Mouse (Mus musculus) heart, postnatal 25 days (tissue): ENCODE results near the gene Scn10a. TPM values are rescaled to one million over a fixed set of nuclear protein-coding genes. Genes with fewer than 3 reads are reported as not detected.

ENCODE experiments used
- DNase-seq: peaks from one replicate; pipeline ENCODE4 v3.0.0; 2022; ENCODE audit warnings: low spot score
- intact Hi-C: fragments of 180-260 bp; cut with DNase I; formaldehyde crosslinking; loops from one replicate; pipeline ENCODE4 v1.15.1; 2025
- total RNA-seq, 2 experiments: library from RNA; stranded (reverse); gene quantifications; 2 replicates each; pipeline ENCODE4 v1.2.3; 2021

The Scn10a gene
- total RNA-seq, result under 1 TPM; 0.36 to 0.45 TPM

DNA sequence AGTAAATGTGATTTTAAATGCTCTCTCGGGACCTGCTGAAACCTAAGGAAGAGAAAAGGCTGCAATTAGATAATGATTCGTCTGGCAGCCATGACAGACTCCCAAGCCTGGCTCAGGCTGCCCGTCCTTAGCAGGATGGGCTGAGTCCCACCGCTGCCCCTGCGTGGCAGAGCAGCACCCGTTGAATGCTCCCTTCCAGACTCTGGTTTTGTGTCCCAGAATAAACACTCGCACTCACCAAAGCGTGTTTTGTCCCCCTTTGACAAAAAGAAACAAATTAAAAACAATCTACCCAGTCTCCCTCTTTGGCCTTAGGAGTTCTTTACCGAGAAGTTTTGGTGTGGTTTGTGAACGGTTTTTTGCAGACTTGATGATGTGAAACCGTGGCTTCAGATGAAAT lies at the start of gene Scn10a:
Gene Scn10a, minus strand, starts transcription at position 101 of the 400 bp plus-strand sequence.
- no peak for DNase-seq
- intact Hi-C loops, result no loop called here

GRCm38 (mm10) chr9:119768585-119768984 lies 49.5 kb upstream of the Scn10a start:
- intact Hi-C loops, result no loop called here
- no peak for DNase-seq

DNA sequence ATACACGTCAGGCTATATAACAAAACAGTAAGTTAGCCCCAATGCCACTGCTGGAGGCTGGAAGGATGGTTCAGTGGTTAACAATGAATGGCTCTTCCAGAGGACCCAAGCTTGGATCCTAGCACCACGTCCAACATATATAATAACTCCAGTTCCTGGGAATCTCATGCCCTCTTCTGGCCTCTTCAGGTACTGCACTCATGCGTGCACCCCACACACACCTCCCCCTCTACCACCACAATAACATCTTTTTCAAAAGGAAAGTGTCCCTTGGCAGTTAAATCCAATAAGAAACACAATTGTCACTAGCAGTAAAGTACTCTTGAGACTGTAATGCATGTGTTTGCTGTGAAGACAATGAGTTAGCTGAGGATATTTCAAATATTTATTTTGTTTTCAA lies 41.1 kb upstream of the Scn10a start:
- DNase-seq, result no peak

GRCm38 (mm10) chr9:119759457-119759856 lies 40.3 kb upstream of the Scn10a start:
- no peak for DNase-seq
- intact Hi-C loops, result no loop called here

More for the DNA sequence above, 41.1 kb upstream of the Scn10a start:
- intact Hi-C loops, result no loop called here

GRCm38 (mm10) chr9:119751507-119751906 lies 32.4 kb upstream of the Scn10a start:
- intact Hi-C loops, result loop anchor here (2.0 to 5.0 kb wide), 3 partner anchors 89 to 291 kb away; no protein-coding TSS in a partner anchor
- no peak for DNase-seq

GRCm38 (mm10) chr9:119749112-119749511 lies 30.0 kb upstream of the Scn10a start:
- no peak for DNase-seq
- intact Hi-C loops, result no loop called here

DNA sequence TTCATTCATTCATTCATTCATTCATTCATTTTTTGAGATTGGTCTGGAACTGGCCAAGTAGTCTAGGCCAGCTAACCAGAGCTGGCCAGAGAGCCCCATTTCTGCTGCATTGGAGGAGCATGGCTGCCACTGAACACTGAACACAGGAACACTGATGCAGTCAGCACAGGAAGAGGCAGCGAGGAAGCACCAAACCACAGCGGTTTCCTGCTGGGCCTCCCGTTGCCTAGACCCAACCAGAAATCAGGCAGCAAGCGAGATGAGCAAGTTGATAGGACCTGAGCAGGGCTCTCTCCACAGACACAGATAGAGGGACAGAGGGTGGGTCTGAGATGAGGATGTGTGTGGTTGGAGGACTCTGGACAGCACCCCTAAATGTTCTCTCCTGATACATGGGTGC lies 24.8 kb upstream of the Scn10a start:
- intact Hi-C loops, result no loop called here
- DNase-seq, result no peak

GRCm38 (mm10) chr9:119743312-119743711 lies 24.2 kb upstream of the Scn10a start:
- intact Hi-C loops, result no loop called here
- DNase-seq, result no peak

DNA sequence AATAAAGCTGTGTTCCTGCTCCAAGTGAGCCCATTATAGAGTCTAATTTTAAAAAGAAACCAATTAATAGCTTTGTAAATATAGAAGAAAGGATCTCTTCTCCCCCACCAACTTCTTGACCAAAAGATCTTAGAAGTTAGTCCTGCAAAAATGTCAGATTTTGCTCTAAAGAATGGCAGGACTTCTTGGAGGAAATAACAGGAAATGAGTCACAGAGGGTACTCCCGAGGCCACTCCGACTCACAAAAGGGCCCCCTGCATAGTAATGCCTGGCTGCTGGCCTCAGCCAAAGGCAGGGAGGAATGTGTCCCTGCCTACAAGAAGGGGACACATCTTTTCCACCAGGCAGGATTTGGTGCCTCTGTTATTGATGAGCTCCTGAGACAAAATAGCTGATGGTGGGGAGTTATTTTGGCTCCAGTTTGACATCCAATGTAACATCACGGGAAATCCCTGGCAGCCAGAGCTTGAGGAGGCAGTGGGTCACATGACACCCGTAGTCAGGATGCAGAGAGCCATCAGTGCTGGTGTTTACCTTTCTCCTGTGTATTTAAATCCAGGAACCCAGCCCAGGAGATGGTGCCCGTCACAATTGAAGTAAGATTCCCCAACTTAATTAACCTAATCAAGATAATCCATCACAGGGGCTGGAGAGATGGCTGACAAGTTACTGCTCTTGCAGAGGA lies 22.1 kb upstream of the Scn10a start:
- intact Hi-C loops, result no loop called here
- no peak for DNase-seq

GRCm38 (mm10) chr9:119728412-119729097 lies 9.4 kb upstream of the Scn10a start:
- no peak for DNase-seq
- intact Hi-C loops, result no loop called here

GRCm38 (mm10) chr9:119726990-119727389 lies 7.9 kb upstream of the Scn10a start:
- intact Hi-C loops, result no loop called here
- no peak for DNase-seq

GRCm38 (mm10) chr9:119725293-119725862 lies 6.3 kb upstream of the Scn10a start:
- intact Hi-C loops, result no loop called here

DNA sequence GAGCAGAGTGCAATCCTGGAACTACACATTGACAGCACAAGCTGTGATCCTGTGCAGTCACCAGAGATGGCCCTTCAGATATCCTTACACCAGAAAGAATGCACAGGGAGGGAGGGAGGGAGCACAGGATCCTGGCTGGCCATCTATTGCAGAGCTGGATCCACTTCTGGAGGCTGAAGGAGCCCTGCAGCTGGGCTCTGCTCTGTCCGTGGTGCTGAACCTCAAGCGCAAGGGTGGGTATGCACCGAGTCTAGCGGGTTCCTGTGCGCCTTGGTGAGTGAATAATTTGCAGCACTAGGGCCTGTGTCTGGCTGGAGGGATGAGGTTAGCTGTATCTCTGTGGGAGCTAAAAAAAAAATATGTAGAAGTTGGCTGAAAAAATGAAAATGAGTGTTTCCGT lies 12.4 kb downstream of the Scn10a start:
- intact Hi-C loops, result no loop called here
- no peak for DNase-seq

More at GRCm38 (mm10) chr9:119725293-119725862, 6.3 kb upstream of the Scn10a start:
- DNase-seq, result no peak

- intact Hi-C loops, result no loop called here
- no peak for DNase-seq
Observed at GRCm38 (mm10) chr9:119691505-119691904, 27.6 kb downstream of the Scn10a start.

GRCm38 (mm10) chr9:119691001-119691400 lies 28.1 kb downstream of the Scn10a start:
- intact Hi-C loops, result no loop called here
- DNase-seq, result no peak

DNA sequence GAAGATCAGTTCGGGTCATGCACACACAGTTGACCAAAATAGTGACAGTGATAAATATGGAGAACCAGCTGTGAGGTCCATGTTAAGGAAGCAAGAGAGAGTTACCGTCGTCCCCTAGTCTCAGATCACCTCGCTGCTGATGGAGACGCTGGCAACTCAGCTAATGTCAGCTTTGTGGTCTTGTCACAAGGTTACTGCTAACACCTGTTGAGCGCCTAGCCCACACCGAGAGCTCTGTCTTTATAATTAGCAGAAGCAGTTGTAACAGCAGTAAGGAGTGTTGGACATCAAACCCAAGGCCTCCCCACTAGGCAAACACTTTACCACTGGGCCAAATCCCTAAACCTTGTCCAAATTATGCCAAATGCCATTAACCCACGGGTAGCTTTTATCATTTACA lies 31.2 kb downstream of the Scn10a start:
- no peak for DNase-seq
- intact Hi-C loops, result no loop called here

GRCm38 (mm10) chr9:119686187-119686586 lies 32.9 kb downstream of the Scn10a start:
- DNase-seq, result no peak
- intact Hi-C loops, result no loop called here

DNA sequence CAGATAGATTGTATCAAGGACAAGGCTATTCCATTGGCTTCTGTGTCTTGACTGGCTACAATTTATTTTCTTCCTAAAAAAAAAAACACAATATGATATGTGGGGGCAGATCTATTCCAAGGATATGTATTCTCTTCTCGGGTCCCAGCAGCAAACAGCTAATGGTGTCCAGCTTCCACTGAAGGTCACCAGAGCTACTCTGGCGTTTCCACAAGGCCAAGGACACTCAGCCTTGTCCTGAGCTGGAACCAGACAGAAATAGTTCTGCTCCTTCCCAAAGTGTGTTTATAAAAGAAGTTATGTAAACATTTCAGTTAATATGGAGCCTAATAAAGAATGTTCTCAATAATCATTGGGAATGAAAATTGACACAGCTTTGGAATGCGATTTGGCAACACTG lies 38.2 kb downstream of the Scn10a start:
- no peak for DNase-seq
- intact Hi-C loops, result no loop called here

- no peak for DNase-seq
- intact Hi-C loops, result loop anchor here (5.0 kb wide), 1 partner anchor 88 kb away; no protein-coding TSS in a partner anchor
Observed at GRCm38 (mm10) chr9:119664109-119664508, 55.0 kb downstream of the Scn10a start.

GRCm38 (mm10) chr9:119656111-119656510 lies 63.0 kb downstream of the Scn10a start:
- no peak for DNase-seq
- intact Hi-C loops, result no loop called here

DNA sequence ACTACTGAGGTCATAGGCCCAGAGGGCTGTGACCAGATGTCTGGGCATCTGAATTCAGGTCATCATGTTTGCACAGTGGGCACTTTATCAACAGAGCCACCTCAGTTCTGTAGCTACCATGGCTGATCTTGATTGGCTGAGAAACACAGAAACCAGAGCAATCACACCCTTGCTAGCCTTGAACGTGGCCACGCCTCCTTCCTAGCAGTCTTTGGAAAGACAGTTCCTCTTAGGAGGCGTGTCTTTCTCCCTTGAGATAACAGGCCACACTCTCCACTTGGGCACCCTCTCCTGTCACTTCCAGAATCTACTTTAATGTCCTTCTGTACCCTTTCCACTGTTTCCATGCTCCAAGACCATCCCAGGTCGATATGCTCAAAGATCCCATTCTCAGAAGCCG lies 65.4 kb downstream of the Scn10a start:
- DNase-seq, result no peak
- intact Hi-C loops, result no loop called here
